Mouse (Mus musculus): Measurements from ENCODE around the gene Krtap1-4. TPM values are rescaled to one million over a fixed set of nuclear protein-coding genes. Genes with fewer than 3 reads are reported as not detected.
A peak's percentile ranks its signal among the peaks of the same experiment; 100 is the strongest.
"Not testable (repeated sequence)": the region's sequence is repeated elsewhere in the genome, so short reads cannot be mapped to it uniquely, and the experiment has no call there.

The Krtap1-4 gene
- total RNA-seq (2022): not detected

DNA sequence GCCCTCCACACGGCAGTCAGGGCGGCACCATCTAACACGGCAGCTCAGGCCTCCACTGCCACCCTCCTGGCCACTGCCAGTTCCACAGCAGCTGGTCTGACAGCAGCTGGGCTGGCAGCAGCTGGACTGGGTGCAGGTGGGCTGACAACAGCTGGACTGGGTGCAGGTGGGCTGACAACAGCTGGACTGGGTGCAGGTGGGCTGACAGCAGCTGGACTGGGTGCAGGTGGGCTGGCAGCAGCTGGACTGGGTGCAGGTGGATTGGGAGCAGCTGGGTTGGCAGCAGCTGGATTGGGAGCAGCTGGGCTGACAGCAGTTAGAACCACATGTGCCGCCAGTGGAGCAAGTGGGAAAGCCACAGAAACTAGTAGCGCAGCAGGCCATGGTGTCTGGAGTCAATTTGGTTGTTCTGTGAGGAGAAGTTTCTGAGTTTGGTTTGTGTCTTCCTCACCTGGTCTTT lies at the start of gene Krtap1-4:
Krtap1-4 (minus strand) TSS at position 410 of the 460 bp plus-strand sequence.
- no peak for DNase-seq (ENCODE audit: low spot score)

DNA sequence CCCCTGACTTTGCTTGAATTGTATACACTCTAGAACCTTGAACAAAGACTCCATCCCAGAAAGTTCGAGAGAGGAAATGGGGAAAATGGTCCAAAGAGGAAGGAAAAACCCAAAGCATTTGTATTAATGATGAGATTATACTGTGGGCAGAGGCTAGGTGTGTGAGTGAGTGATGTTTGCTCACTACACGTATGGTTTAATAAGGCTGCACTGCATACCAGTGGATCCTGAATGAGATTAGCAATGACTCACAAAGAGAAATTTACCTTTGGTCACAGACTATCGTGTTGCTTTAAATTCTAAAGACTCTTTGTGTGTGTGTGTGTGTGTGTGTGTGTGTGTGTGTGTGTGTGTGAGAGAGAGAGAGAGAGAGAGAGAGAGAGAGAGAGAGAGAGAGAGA lies 47.4 kb upstream of the Krtap1-4 start:
- no peak for DNase-seq (ENCODE audit: low spot score)

DNA sequence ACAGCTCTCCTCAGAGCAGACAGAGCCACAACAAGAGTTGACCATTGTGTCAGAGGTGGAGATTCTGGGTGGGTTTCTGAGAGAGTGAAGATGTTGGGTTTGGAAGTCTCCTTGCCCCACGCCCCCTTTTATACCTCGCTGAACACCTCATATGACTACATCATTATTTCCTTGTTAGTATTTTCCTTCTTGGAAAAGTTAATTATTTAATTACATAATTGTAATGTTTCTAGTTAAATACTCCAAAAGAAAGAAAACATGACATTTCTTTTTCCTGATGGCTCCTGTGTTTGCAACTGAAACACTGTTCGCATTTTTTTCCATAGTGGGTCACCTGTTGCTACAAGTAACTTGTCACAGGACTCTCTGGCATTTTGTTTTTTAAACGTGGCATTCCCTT lies 44.7 kb upstream of the Krtap1-4 start, which contains the start of gene Krtap4-1:
Krtap4-1 (minus strand) TSS at position 101 of the 400 bp plus-strand sequence.
- DNase-seq (ENCODE audit: low spot score): no peak

DNA sequence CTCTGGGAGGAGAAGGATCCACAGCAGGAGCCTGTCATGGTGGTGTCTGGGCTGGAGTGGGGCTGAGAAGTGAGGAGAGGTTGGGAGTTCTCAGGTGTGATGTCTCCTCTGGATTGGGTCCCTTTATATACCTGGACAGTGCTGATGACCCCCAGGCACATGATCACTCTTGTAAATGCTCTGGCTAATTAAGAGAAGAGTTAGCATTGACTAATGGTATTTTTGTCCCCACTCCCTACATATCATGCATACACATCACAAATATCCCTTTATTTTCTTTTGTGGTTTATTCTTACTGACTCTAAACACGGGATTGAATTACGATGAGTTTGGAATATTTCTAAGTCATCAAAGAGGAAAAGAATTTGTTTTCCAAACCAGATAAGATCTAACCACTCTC lies 36.9 kb upstream of the Krtap1-4 start, which contains the start of gene Gm11562:
Gm11562 (minus strand) TSS at position 101 of the 400 bp plus-strand sequence.
- no peak for DNase-seq (ENCODE audit: low spot score)

DNA sequence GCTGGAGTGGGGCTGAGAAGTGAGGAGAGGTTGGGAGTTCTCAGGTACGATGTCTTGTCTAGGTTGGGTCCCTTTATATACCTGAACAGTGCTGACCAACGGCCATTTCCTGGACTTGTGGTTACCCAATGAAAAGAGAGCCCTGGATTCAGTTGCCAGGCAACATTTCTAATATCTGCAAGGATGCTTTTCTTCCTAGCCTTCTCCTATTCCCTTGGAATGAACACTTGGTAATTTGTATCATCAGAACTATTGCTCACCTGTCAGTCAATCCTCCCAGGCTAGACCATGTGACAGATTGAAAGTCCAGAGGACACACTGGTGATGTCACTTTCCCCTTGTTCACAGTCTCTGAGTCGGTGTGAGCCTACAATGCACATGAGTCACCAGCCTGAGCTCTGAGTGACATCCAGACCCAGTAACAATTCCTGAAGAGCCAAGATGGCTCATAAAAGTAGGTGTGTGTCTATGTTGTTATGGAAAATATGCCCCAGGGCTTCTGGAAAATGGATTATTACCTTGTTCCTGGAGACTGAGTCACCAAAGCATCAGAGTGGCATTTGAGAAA lies 31.4 kb upstream of the Krtap1-4 start, which contains the start of gene Krtap2-4:
Krtap2-4 (minus strand) TSS at position 51 of the 568 bp plus-strand sequence.
- no peak for DNase-seq (ENCODE audit: low spot score)

DNA sequence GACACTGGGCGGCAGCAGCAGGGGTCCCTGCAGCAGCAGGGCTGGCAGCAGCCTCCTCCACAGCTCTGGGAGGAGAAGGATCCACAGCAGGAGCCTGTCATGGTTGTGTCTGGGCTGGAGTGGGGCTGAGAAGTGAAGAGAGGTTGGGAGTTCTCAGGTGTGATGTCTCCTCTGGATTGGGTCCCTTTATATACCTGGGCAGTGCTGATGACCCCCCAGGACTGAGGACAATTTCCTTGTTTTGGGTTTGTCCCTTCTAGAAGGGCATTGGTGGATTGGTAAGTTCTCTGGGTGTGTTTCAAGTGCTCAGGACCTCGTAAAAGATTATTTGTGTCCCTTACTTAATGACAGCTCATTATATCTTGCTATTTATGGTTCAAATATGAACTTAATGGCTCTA lies 26.6 kb upstream of the Krtap1-4 start, which contains the start of gene Gm11937:
Gm11937 (minus strand) TSS at position 101 of the 400 bp plus-strand sequence.
- DNase-seq (ENCODE audit: low spot score): not testable (repeated sequence)

DNA sequence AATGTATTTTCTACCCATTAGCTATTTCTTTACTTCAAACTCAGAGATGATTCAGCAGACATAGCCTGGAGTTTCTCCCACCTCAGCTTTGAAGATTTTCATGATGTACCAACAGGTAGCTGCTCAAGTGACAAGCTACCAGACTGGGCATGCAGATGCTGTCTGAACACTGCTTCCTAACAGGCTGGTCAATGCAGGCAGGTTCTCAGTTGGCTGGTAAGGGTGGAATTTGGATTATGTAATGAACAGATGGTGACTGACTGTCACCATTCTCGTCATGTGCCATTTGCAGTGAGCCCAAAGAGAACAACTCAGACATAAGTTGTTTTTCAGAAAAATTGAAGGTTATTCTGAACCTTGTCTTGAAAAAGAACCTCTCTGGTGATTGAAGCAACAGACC lies 25.7 kb upstream of the Krtap1-4 start:
- DNase-seq (ENCODE audit: low spot score): no peak

DNA sequence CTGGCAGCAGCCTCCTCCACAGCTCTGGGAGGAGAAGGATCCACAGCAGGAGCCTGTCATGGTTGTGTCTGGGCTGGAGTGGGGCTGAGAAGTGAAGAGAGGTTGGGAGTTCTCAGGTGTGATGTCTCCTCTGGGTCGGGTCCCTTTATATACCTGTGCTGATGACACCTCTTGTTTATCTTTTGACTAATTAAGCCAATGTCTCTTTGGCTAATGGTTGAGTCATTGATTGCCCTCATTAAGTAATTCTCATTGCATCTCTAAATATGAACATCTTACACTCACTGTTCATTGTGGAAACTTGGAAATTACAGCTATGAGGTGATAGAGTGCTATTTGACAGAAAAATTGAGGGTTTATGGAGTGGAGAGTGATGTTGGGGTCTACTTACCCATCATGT lies 19.8 kb upstream of the Krtap1-4 start, which contains the start of gene Gm11938:
Gm11938 (minus strand) TSS at position 101 of the 400 bp plus-strand sequence.
- not testable (repeated sequence) for DNase-seq (ENCODE audit: low spot score)

DNA sequence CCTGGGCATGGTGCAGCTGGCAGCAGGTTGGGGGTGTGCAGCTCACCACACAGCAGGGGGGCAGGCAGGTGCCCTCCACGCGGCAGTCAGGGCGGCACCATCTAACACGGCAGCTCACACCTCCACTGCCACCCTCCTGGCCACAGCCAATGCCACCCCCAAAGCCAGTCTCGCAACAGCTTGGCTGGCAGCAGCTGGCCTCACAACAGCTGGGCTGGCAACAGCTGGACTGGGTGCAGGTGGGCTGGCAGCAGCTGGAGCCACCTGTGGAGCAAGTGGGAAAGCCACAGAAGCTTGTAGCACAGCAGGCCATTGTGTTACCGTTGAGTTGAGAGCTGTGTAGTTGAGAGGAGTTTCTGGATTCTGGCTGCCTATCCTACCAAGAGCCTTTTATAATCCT lies 14.3 kb upstream of the Krtap1-4 start, which contains the start of gene Krtap9-3:
Krtap9-3 (minus strand) TSS at position 364 of the 400 bp plus-strand sequence.
- not testable (repeated sequence) for DNase-seq (ENCODE audit: low spot score)

DNA sequence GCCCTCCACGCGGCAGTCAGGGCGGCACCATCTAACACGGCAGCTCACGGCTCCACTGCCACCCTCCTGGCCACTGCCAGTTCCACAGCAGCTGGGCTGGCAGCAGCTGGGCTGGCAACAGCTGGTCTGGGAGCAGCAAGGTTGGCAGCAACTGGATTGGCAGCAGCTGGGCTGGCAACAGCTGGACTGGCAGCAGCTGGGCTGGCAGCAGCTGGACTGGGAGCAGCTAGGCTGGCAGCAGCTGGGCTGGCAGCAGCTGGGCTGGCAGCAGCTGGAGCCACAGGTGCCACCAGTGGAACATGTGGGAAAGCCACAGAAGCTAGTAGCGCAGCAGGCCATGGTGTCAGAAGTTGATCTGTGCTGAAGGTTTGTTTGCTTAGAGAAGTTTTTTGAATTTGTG lies 7.5 kb upstream of the Krtap1-4 start, which contains the start of gene Krtap1-3:
Krtap1-3 (minus strand) TSS at position 359 of the 400 bp plus-strand sequence.
- DNase-seq (ENCODE audit: low spot score): no peak

DNA sequence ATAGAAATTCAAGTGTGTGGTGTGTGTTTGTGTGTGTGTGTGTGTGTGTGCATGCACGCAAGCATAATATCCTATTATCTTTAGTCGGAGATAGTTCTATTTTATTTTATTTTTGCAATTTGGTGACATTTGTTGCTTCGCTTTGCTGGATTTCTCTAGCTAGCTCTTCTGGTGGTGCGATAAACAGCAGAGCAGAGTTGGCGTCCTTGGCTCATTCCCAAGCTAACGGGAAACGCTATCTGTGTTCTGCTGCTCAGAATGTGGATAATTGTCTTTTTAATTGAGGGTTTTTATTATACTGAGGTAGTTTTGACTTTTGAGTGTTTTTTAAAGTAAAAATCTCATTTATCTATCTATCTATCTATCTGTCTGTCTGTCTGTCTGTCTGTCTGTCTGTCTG lies 1.6 kb upstream of the Krtap1-4 start:
- DNase-seq (ENCODE audit: low spot score): no peak

DNA sequence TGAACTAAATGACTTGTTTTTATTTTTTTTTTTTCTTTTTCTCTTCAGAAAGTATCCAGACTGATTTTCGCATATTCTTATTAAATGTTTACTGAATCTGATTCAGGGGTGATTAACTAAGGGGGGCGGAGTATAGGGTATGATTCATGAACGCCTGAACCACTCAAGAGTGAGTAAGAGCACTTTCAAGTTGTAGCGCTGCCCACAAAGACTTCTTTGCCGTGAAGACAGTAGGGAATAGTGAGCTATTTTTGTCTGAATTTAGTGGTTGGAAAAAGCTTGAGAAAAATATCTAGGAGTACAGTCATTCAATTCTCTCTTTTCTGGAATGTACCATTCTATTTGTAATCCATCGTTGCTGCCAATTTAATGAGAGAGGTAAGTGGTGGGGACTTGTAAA lies 1.9 kb downstream of the Krtap1-4 start:
- no peak for DNase-seq (ENCODE audit: low spot score)

DNA sequence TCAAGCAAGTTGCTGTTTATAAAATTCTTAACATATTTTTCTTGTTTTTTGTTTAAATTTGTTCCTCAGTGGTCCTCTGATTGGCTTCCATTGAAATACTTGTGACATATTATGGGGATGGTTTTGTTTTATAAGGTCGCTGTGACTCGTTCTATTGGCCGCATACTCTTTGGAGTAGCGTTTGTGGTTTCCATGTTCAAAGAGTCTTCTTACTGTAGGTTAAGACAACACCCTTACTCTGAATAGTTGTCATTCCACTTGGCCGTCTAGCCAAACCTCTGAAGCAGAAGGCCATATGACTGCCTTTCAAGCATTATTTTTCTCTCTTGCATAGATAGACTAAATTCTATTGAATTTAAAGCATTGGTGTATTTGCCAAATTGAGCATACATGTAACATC lies 2.4 kb downstream of the Krtap1-4 start:
- no peak for DNase-seq (ENCODE audit: low spot score)

DNA sequence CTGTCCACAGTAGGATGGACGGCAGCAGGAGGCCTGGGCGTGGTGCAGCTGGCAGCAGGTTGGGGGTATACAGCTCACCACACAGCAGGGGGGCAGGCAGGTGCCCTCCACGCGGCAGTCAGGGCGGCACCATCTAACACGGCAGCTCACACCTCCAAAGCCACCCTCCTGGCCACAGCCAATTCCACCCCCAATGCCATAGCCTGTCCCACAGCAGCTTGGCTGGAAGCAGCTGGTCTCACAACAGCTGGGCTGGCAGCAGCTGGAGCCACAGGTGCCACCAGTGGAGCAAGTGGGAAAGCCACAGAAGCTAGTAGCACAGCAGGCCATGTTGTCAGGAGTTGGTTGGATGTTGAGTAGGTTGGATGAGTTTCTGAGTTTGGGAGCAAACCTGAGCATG lies 2.8 kb downstream of the Krtap1-4 start, which contains the start of gene Krtap1-5:
Krtap1-5 (minus strand) TSS at position 381 of the 400 bp plus-strand sequence.
- no peak for DNase-seq (ENCODE audit: low spot score)

DNA sequence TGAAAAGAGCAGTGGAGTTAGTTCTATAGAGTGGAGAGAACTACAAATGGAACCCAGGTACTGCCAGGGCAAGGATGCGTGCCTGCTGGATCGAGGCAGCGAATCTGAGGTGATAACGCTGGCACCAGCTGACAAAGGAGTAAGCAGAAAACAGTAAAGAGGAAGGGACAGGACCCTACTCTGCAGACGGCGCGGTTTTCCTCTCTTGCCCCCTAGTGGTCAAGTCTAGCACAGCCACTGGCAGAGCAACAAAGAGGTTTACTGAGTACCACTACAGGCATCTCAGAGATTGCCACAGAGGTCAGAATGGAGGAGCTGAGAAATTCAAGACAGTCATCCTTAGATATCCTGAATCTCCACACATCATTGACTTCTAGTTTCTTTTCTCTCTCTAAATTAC lies 9.3 kb downstream of the Krtap1-4 start:
- DNase-seq (ENCODE audit: low spot score): peak; percentile 26

DNA sequence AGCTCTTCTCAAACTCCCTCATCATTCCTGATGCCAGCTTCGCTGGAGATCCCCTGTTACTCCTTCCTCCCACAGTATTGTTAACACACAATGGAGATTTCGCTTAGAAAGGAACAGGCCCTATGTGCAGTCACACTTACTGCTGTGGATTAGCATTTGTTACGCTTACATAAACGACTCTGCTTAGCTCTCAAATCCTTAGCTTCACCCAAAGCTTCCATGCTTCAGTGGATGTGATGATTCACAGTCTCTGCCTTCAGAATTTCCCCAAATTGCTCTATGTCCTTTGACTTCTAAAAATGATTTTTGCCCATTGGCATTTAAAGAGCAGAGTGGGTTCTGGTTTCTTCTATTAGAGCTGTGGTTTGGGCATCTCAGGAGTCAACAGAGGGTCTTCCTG lies 10.3 kb downstream of the Krtap1-4 start:
- DNase-seq (ENCODE audit: low spot score): no peak

DNA sequence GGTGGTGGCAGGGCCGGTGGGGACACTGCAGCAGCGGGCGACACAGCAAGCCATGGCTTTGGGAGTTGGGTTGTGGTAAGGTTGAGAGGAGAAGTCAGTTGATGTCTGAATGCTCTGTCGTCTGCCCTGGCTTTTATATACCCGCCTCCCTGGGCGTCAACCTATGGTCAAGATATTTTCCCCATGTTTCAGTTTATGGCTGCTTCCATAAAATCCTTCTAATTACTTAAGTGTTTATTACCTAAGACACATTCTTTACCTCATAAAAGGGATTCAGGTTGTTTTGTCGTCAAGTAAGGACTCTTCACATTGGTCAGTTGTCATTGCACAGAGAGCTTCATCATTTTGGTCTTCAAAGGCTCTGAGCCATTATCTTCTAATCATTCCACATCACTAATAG lies 16.9 kb downstream of the Krtap1-4 start, which contains the start of gene Krtap3-1:
Krtap3-1 (minus strand) TSS at position 101 of the 400 bp plus-strand sequence.
- DNase-seq (ENCODE audit: low spot score): no peak

DNA sequence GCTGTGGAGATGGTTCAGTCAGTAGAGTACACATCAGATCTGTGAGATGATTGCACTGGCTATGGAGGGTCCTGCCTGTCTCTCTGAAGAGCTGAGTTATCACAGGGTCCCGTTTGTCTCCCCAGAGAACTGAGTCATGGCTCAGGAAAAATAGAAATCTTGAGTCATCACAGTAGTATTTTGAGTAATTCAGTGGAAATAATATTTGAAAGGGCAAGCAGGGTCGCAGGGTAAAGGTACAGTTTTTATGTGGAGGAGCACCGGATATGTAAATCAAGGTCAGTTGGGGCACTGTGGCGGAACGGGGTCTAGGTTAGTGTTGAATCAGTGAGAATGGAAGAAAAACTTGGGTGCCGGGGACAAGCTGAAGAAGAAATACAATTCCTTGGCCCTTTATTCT lies 20.9 kb downstream of the Krtap1-4 start:
- no peak for DNase-seq (ENCODE audit: low spot score)

DNA sequence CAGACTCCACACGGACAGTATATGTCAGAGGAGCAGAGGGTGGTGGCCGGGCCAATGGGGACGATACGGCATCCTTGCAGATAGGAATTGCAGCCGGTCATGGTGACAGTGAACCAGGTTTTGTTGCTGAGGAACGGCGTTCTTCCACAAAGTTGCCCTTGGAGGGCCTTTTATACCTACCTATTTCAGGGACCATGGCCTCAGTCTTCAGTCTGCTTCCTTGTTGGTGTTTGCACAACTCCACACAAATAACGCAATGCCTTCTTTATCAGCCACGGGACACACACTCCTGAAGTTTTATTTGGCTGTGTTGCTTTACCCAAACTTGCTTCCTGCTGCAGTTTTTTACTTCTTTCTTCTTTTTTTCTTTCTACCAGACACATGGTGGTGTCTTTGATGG lies 24.1 kb downstream of the Krtap1-4 start, which contains the start of gene Gm11939:
Gm11939 (minus strand) TSS at position 101 of the 400 bp plus-strand sequence.
- no peak for DNase-seq (ENCODE audit: low spot score)

DNA sequence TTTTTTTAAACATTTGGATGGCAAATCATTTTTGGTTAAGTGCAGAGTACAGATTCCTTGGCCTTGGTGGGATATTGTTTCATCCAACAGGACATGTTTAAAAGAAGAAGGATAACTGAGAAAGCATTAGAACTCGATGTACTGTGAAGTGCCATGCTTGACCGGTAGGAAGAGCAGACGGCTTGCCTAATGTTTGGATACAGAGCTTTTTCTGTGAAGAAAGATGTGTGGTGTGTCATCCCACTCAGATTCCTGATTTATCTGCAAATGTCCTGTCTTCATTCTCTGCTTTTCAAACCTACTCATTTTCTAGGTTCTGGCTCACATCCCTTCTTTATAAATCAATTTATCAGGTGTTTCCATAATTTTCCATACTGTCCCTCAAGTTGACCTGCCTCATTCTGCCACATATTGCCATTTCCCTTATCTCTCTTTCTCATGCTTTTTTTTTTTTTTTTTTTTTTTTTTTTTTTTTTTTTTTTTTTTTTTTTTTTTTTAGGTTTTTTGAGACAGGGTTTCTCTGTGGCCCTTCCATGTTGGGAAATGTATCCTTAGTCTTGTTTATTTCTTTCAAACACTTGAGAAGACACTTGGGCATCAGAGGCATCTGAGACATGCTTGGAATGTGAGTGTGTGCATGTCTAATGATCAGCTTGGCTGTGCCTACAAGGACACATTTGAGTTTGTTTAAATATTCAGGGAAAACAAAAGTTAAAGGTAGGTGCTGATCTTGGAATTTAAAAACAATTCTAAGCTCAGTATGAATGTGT lies 25.3 kb downstream of the Krtap1-4 start:
- no peak for DNase-seq (ENCODE audit: low spot score)

DNA sequence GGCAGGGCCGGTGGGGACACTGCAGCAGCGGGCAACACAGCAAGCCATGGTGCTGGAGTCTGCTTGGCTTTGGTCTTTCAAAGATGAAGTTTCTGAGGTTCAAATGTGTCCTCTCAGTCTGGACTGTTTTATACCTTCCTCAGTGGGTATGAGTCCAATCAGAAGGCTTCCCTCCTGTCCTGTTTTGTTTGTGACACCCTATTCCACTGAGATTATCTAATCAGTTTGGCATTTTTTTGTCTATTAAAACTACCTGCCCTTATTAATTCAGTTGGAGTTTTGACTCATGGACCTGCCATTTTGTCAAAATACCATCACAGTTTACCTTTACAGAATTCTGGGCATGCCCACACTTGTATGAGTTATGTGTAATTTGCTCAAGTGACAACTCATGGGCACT lies 26.7 kb downstream of the Krtap1-4 start, which contains the start of gene Krtap3-2:
Krtap3-2 (minus strand) TSS at position 101 of the 400 bp plus-strand sequence.
- no peak for DNase-seq (ENCODE audit: low spot score)

DNA sequence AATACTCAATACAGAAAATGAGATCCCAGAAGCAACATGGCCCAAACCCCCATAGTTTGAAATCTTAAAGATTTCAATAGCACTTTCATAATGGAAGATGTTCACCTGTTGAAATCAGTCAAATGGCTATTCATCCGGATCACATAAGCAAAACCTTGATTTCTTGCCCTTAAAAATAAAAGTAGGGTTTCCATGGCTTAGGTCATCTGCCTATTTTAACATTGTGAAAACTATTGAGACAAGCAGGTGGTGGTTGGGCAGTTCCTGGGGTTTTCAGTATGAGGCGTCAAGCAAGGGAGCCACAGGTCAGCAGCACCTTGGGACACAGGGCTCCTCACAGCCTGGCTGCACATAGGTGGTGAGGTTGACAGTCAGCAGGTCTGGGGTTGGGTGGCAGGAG lies 27.3 kb downstream of the Krtap1-4 start:
- no peak for DNase-seq (ENCODE audit: low spot score)
